Mouse (Mus musculus) heart, embryonic 11.5 days (tissue): Measurements from ENCODE around the gene Cish. TPM values are rescaled to one million over a fixed set of nuclear protein-coding genes. Genes with fewer than 3 reads are reported as not detected.

Source experiments
- ATAC-seq: fragments of 200-750 bp; cut with Nextera tagmentation; replicated peaks from 2 replicates; pipeline ENCODE4 v1.8.0; 2017; ENCODE audit warnings: moderate library complexity; ENCODE audit not compliant: insufficient number of reproducible peaks, low FRiP score, low TSS enrichment
- H3K27ac ChIP-seq: fragments of 300-500 bp; sonication (generic); 2 replicates; pipeline ENCODE4 v1.5.1; 2014; ENCODE audit warnings: mild to moderate bottlenecking, low read depth, low read length
- H3K27me3 ChIP-seq: fragments of 300-500 bp; sonication (generic); 2 replicates; pipeline ENCODE4 v1.6.1; 2014; ENCODE audit warnings: mild to moderate bottlenecking, low read length, mixed read lengths; ENCODE audit not compliant: control insufficient read depth, insufficient read depth
- H3K36me3 ChIP-seq: fragments of 300-500 bp; sonication (generic); 2 replicates; pipeline ENCODE4 v1.6.1; 2014; ENCODE audit warnings: mild to moderate bottlenecking, low read length, moderate library complexity, mixed read lengths; ENCODE audit not compliant: control insufficient read depth, insufficient read depth
- H3K4me1 ChIP-seq: fragments of 300-500 bp; sonication (generic); 2 replicates; pipeline ENCODE4 v1.6.1; 2014; ENCODE audit warnings: low read length; ENCODE audit not compliant: control insufficient read depth, insufficient read depth
- H3K4me2 ChIP-seq: fragments of 300-500 bp; sonication (generic); 2 replicates; pipeline ENCODE4 v1.6.1; 2014; ENCODE audit warnings: mild to moderate bottlenecking, moderate library complexity
- H3K4me3 ChIP-seq: fragments of 300-500 bp; sonication (generic); 2 replicates; pipeline ENCODE4 v1.5.1; 2014; ENCODE audit warnings: low read depth, low read length
- H3K9ac ChIP-seq: fragments of 300-500 bp; sonication (generic); 2 replicates; pipeline ENCODE4 v1.6.1; 2014; ENCODE audit warnings: mild to moderate bottlenecking, low read depth, low read length, moderate library complexity
- H3K9me3 ChIP-seq: fragments of 300-500 bp; sonication (generic); replicated peaks from 2 replicates; pipeline ENCODE4 v1.6.1; 2016; ENCODE audit warnings: low read length; ENCODE audit not compliant: control insufficient read depth
- whole genome bisulfite sequencing: fragments of 180-500 bp; shearing (Covaris S2); extraction: QIAGEN DNeasy Blood & Tissue Kit; methylation state at CpG from one replicate; pipeline ENCODE4 v1.1.7; 2014; ENCODE audit not compliant: insufficient replicate concordance; 5-methylcytosine and 5-hydroxymethylcytosine counted together
- polyA plus RNA-seq: library from polyadenylated mRNA; unstranded; fragments of >200 nt; fragmentation: Nextera tagmentation; extraction: Ambion mirVana; gene quantifications from 2 replicates; pipeline ENCODE4 v1.2.1, GENCODE M21; 2014

Cish gene
- polyA plus RNA-seq, 1 experiment from 2014 or later = 7.7 TPM

GRCm38 (mm10) chr9:107278527-107279377 lies 17.1 kb upstream of the Cish start:
- Histone ChIP-seq H3K9me3 (no peaks in the 10 kb centered on the region), H3K36me3 (no peaks in the 10 kb centered on the region), H3K27ac (no peak overlapping the region), H3K4me1 (peaks cover 16% of the 10 kb centered on the region), H3K4me2 (no peak overlapping the region), H3K27me3 (no peaks in the 10 kb centered on the region; the same call in 1 of the 2 replicates), H3K9ac (no peak overlapping the region), H3K4me3 (no peak overlapping the region)
- no peak for ATAC-seq
- 50% methylated on average over 8 of the region's 8 CpGs for WGBS

DNA sequence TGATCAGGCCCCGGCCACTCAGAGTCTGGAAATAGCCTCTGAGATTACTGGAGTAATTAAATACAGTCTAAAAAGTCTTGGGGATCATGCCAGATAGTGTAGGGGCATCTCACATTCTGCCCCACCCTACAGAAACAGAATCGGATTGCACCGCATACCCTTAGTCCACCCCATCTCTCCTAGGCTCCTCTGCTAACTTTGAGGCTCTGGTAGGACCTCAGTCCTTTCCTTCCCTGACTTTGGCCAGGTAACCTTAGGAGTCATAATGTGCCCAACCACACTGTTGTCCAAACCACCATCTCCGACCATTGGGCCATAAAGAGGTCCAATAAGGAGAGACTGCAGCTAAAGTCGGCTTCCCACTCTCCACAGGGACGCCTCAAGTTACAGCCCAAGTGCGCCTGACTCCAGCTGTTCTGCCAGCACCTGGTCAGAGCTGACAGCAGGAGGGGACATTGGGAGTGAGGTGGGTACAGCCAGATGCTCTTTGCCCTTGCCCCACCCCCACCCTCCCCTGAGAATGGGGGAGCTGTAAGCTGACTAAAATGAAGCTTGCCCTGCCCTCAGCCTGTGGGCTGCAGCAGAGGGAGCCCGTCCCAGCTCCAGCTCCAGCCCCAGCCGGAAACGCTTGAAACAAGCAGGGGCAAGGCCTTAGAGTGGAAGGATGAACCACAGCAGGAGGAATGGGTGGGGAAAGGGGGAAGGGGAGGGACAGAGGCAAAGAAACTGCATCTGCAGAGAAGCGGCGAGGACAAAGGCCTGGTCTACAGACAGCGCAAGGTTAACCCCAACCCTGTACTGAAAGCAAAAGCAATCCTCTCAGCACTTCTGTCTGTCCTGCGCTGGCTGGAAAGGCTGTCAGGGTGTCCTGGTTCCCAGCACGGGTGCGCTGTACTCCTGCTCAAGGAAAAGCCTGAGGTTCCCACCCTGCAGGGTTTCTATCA lies 16.2 kb upstream of the Cish start:
- H3K36me3 ChIP-seq = no peaks in the 10 kb centered on the region
- peak overlapping the region; percentile 52; the same call in 1 of the 2 replicates for H3K9ac ChIP-seq
- peak; percentile 35; the same call in 1 of the 2 replicates for ATAC-seq
- WGBS = 18% methylated on average over 16 of the region's 16 CpGs
- H3K4me1 ChIP-seq = peaks cover 16% of the 10 kb centered on the region
- H3K27ac ChIP-seq = no peak overlapping the region; the same call in 1 of the 2 replicates
- H3K4me3 ChIP-seq = no peak overlapping the region
- no peaks in the 10 kb centered on the region for H3K9me3 ChIP-seq
- no peaks in the 10 kb centered on the region; the same call in 1 of the 2 replicates for H3K27me3 ChIP-seq
- H3K4me2 ChIP-seq = peak overlapping the region; percentile 49

DNA sequence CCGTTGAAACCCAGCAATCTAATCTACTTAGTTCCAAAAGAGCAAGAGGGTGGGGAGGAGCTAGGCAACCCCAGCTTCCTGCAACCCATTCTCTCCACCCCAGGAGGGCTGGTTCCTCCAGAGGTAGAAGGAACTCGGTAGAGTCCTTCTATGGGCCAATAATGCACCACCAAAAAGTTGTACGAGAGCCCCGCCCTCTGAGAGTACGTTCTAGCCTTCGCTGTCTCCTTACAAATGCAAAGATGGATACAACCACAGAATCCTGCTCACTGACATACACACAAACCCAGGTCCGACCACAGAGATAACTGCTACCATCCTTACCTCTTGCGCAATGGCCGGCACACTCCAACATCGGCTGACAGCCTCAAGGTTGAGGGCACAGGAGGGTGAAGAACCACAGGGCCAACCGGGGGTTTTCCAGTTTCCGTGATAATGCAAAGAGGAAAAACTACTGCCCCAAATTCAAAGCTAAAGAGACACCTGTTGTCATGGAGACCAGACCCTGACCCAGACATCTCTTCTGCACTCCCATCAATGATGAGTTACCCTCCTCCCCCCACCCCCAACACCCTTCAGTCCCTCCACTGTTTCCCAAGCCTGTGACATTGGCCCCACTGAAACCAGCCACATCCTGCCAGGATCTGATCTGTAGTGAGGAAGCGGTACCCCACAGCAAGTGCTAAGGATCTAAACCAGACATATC lies 15.4 kb upstream of the Cish start:
- H3K9me3 ChIP-seq = no peaks in the 10 kb centered on the region
- no peaks in the 10 kb centered on the region; the same call in 1 of the 2 replicates for H3K27me3 ChIP-seq
- H3K27ac ChIP-seq = no peak overlapping the region; the same call in 1 of the 2 replicates
- WGBS = 32% methylated on average over 13 of the region's 13 CpGs
- peak overlapping the region; percentile 52; the same call in 1 of the 2 replicates for H3K9ac ChIP-seq
- ATAC-seq = no peak
- H3K4me1 ChIP-seq = peaks cover 16% of the 10 kb centered on the region
- peak overlapping the region; percentile 49 for H3K4me2 ChIP-seq
- H3K4me3 ChIP-seq = no peak overlapping the region
- H3K36me3 ChIP-seq = no peaks in the 10 kb centered on the region

DNA sequence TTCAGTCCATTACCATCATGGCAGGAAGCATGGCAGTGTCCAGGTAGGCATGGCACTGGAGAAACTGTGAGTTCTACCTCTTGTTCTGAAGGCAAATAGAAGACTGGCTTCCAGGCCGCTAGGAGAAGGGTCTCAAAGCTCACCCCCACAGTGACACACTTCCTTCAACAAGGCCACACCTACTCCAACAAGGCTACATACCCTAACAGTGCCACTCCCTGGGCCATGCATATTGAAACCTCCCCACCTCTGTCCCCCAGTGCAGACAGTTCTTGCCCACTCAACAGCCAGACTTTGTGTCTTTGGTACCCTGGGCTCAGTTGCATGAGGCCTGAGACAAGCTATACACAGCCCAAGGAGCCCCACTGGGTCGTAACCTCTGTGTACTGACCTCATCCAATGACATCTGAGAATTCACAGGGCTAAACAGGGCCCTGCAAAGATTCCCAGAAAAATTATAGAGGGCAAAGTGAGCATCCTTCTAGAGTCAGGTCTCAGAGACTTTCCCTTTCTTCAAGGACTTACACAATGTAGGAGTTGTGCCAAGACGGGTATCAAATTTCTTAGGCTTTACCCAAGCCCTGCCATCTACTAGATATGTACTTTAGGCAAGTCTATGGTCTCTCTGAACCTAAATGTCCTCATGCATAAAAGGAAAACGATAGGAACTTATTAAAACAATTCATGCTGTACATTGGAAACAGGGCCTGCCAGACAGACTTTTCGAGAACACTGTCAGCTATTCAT lies 14.4 kb upstream of the Cish start:
- ATAC-seq = no peak
- Histone ChIP-seq H3K9me3 (no peaks in the 10 kb centered on the region), H3K27me3 (no peaks in the 10 kb centered on the region; the same call in 1 of the 2 replicates), H3K27ac (no peak overlapping the region), H3K36me3 (no peaks in the 10 kb centered on the region), H3K4me3 (no peak overlapping the region), H3K4me2 (no peak overlapping the region), H3K4me1 (peaks cover 16% of the 10 kb centered on the region), H3K9ac (no peak overlapping the region)
- WGBS = 84% methylated on average over 5 of the region's 5 CpGs

GRCm38 (mm10) chr9:107282951-107283350 lies 12.9 kb upstream of the Cish start:
- H3K4me1 ChIP-seq = peaks cover 17% of the 10 kb centered on the region
- H3K4me3 ChIP-seq = no peak overlapping the region
- no peaks in the 10 kb centered on the region for H3K9me3 ChIP-seq
- no peaks in the 10 kb centered on the region for H3K36me3 ChIP-seq
- H3K27ac ChIP-seq = no peak overlapping the region
- 85% methylated on average over 9 of the region's 9 CpGs for WGBS
- no peak overlapping the region for H3K9ac ChIP-seq
- no peaks in the 10 kb centered on the region for H3K27me3 ChIP-seq
- H3K4me2 ChIP-seq = no peak overlapping the region
- ATAC-seq = no peak

DNA sequence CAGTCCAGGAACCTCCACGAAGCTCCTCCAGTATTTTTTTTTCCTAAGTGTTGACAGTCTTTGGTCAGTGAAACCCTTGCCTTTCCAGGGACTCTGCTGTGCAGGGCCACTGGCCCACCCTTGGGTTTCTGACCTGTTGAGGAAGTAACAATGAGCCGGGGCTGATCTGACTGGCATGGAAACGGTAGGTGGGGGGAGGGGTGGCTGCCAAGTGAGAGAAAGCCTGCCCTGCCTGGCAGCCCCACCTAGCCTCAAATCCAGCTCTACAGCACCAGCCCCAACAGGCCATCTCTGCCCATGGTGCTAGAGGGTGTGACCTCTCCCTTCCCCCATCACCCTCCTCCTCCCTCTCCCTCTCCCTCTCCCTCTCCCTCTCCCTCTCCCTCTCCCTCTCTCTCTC lies 10.8 kb upstream of the Cish start:
- Histone ChIP-seq H3K9me3 (no peaks in the 10 kb centered on the region), H3K27me3 (peaks cover 2% of the 10 kb centered on the region; the same call in 1 of the 2 replicates), H3K4me3 (no peak overlapping the region), H3K9ac (no peak overlapping the region), H3K4me2 (no peak overlapping the region), H3K36me3 (no peaks in the 10 kb centered on the region), H3K27ac (no peak overlapping the region), H3K4me1 (peaks cover 16% of the 10 kb centered on the region)
- ATAC-seq = no peak
- WGBS = 16% methylated on average over 3 of the region's 3 CpGs

DNA sequence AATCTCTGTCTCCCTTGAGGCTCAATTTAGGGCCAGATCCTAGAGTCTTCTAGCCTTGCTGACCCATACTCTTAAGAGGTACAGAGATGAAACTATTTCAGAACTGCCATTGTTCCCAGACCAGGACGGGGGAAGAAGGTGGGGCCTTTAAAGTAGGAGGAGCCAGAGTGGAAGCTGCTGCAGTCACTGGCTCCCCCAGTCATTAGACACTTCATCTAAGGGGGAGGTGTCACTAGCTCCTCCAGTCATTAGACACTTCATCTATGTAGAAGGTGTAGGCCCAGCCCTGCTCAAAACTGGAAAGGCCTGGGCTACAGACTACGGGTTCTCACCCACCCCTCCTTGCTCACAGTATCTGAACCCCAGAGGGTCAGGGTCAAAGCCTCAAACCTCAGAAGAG lies 8.5 kb upstream of the Cish start:
- no peak overlapping the region for H3K9ac ChIP-seq
- WGBS = 76% methylated on average over 2 of the region's 2 CpGs
- H3K4me3 ChIP-seq = no peak overlapping the region
- no peak overlapping the region for H3K4me2 ChIP-seq
- ATAC-seq = no peak
- no peaks in the 10 kb centered on the region for H3K9me3 ChIP-seq
- H3K27me3 ChIP-seq = peaks cover 2% of the 10 kb centered on the region; the same call in 1 of the 2 replicates
- H3K27ac ChIP-seq = no peak overlapping the region
- peaks cover 15% of the 10 kb centered on the region; the same call in 1 of the 2 replicates for H3K4me1 ChIP-seq
- H3K36me3 ChIP-seq = no peaks in the 10 kb centered on the region
